Mouse (Mus musculus): ENCODE results near the gene Ccnt2. TPM values are rescaled to one million over a fixed set of nuclear protein-coding genes. Genes with fewer than 3 reads are reported as not detected.
"Not testable (repeated sequence)": the region's sequence is repeated elsewhere in the genome, so short reads cannot be mapped to it uniquely, and the experiment has no call there.

Ccnt2 gene
- total RNA-seq (2017), result 53.3 and 56.6 TPM in 2 replicates

GRCm38 (mm10) chr1:127773803-127774500 lies at the start of gene Ccnt2:
Gene Ccnt2, plus strand, starts transcription at chr1:127774164.
- ATAC-seq (replicated peaks in 1 of 2; ENCODE audit: insufficient read depth in 1 of 2, low FRiP score in 2 of 2, low TSS enrichment in 1 of 2, low read depth in 1 of 2, poor library complexity in 2 of 2, severe bottlenecking in 2 of 2), result peak; percentile 92 to 97

- ATAC-seq (replicated peaks in 1 of 2; ENCODE audit: insufficient read depth in 1 of 2, low FRiP score in 2 of 2, low TSS enrichment in 1 of 2, low read depth in 1 of 2, poor library complexity in 2 of 2, severe bottlenecking in 2 of 2), result no peak
Observed at GRCm38 (mm10) chr1:127729096-127729495, 44.9 kb upstream of the Ccnt2 start, which contains the start of gene Acmsd. Gene Acmsd, plus strand, starts transcription at chr1:127729413.

- no peak for ATAC-seq (replicated peaks in 1 of 2; ENCODE audit: insufficient read depth in 1 of 2, low FRiP score in 2 of 2, low TSS enrichment in 1 of 2, low read depth in 1 of 2, poor library complexity in 2 of 2, severe bottlenecking in 2 of 2)
Observed at GRCm38 (mm10) chr1:127731086-127731485, 42.9 kb upstream of the Ccnt2 start.

GRCm38 (mm10) chr1:127732435-127732834 lies 41.5 kb upstream of the Ccnt2 start:
- no peak for ATAC-seq (replicated peaks in 1 of 2; ENCODE audit: insufficient read depth in 1 of 2, low FRiP score in 2 of 2, low TSS enrichment in 1 of 2, low read depth in 1 of 2, poor library complexity in 2 of 2, severe bottlenecking in 2 of 2)

- ATAC-seq (replicated peaks in 1 of 2; ENCODE audit: insufficient read depth in 1 of 2, low FRiP score in 2 of 2, low TSS enrichment in 1 of 2, low read depth in 1 of 2, poor library complexity in 2 of 2, severe bottlenecking in 2 of 2), result no peak
Observed at GRCm38 (mm10) chr1:127732841-127733240, 41.1 kb upstream of the Ccnt2 start.

GRCm38 (mm10) chr1:127735356-127735755 lies 38.6 kb upstream of the Ccnt2 start:
- no peak for ATAC-seq (replicated peaks in 1 of 2; ENCODE audit: insufficient read depth in 1 of 2, low FRiP score in 2 of 2, low TSS enrichment in 1 of 2, low read depth in 1 of 2, poor library complexity in 2 of 2, severe bottlenecking in 2 of 2)

GRCm38 (mm10) chr1:127750401-127751102 lies 23.4 kb upstream of the Ccnt2 start:
- no peak for ATAC-seq (replicated peaks in 1 of 2; ENCODE audit: insufficient read depth in 1 of 2, low FRiP score in 2 of 2, low TSS enrichment in 1 of 2, low read depth in 1 of 2, poor library complexity in 2 of 2, severe bottlenecking in 2 of 2)

- no peak for ATAC-seq (replicated peaks in 1 of 2; ENCODE audit: insufficient read depth in 1 of 2, low FRiP score in 2 of 2, low TSS enrichment in 1 of 2, low read depth in 1 of 2, poor library complexity in 2 of 2, severe bottlenecking in 2 of 2)
Observed at GRCm38 (mm10) chr1:127755806-127756205, 18.2 kb upstream of the Ccnt2 start.

- ATAC-seq (replicated peaks in 1 of 2; ENCODE audit: insufficient read depth in 1 of 2, low FRiP score in 2 of 2, low TSS enrichment in 1 of 2, low read depth in 1 of 2, poor library complexity in 2 of 2, severe bottlenecking in 2 of 2), result peak in 1 of 2 experiments; percentile 58; a peak in 1 of 4 replicates
Observed at GRCm38 (mm10) chr1:127756331-127757163, 17.4 kb upstream of the Ccnt2 start.

GRCm38 (mm10) chr1:127757164-127757545 lies 16.8 kb upstream of the Ccnt2 start:
- not testable (repeated sequence) for ATAC-seq (replicated peaks in 1 of 2; ENCODE audit: insufficient read depth in 1 of 2, low FRiP score in 2 of 2, low TSS enrichment in 1 of 2, low read depth in 1 of 2, poor library complexity in 2 of 2, severe bottlenecking in 2 of 2)

- ATAC-seq (replicated peaks in 1 of 2; ENCODE audit: insufficient read depth in 1 of 2, low FRiP score in 2 of 2, low TSS enrichment in 1 of 2, low read depth in 1 of 2, poor library complexity in 2 of 2, severe bottlenecking in 2 of 2), result peak; percentile 42 to 56; a peak in 2 of 4 replicates
Observed at GRCm38 (mm10) chr1:127765468-127765867, 8.5 kb upstream of the Ccnt2 start.

GRCm38 (mm10) chr1:127766741-127767140 lies 7.2 kb upstream of the Ccnt2 start:
- ATAC-seq (replicated peaks in 1 of 2; ENCODE audit: insufficient read depth in 1 of 2, low FRiP score in 2 of 2, low TSS enrichment in 1 of 2, low read depth in 1 of 2, poor library complexity in 2 of 2, severe bottlenecking in 2 of 2), result no peak

- ATAC-seq (replicated peaks in 1 of 2; ENCODE audit: insufficient read depth in 1 of 2, low FRiP score in 2 of 2, low TSS enrichment in 1 of 2, low read depth in 1 of 2, poor library complexity in 2 of 2, severe bottlenecking in 2 of 2), result peak in 1 of 2 experiments; percentile 13; a peak in 2 of 4 replicates
Observed at GRCm38 (mm10) chr1:127773198-127773802, 664 bp upstream of the Ccnt2 start.

GRCm38 (mm10) chr1:127774501-127774880 lies 527 bp downstream of the Ccnt2 start:
- 0 out of 4 replicates have a peak, but pooled peaks have one; percentile 5 to 6 for ATAC-seq (replicated peaks in 1 of 2; ENCODE audit: insufficient read depth in 1 of 2, low FRiP score in 2 of 2, low TSS enrichment in 1 of 2, low read depth in 1 of 2, poor library complexity in 2 of 2, severe bottlenecking in 2 of 2)

- ATAC-seq (replicated peaks in 1 of 2; ENCODE audit: insufficient read depth in 1 of 2, low FRiP score in 2 of 2, low TSS enrichment in 1 of 2, low read depth in 1 of 2, poor library complexity in 2 of 2, severe bottlenecking in 2 of 2), result no peak
Observed at GRCm38 (mm10) chr1:127775206-127775720, 1.3 kb downstream of the Ccnt2 start.

- no peak for ATAC-seq (replicated peaks in 1 of 2; ENCODE audit: insufficient read depth in 1 of 2, low FRiP score in 2 of 2, low TSS enrichment in 1 of 2, low read depth in 1 of 2, poor library complexity in 2 of 2, severe bottlenecking in 2 of 2)
Observed at GRCm38 (mm10) chr1:127776246-127776645, 2.3 kb downstream of the Ccnt2 start.

GRCm38 (mm10) chr1:127778611-127779010 lies 4.6 kb downstream of the Ccnt2 start:
- no peak for ATAC-seq (replicated peaks in 1 of 2; ENCODE audit: insufficient read depth in 1 of 2, low FRiP score in 2 of 2, low TSS enrichment in 1 of 2, low read depth in 1 of 2, poor library complexity in 2 of 2, severe bottlenecking in 2 of 2)

All from hematopoietic stem cell, adult 5-6 weeks (primary cell).